Mouse (Mus musculus) R1 (cell line): Measurements from ENCODE around the gene Rgs5.

Experiments
- DNase-seq: peaks from one replicate; pipeline ENCODE4 v3.0.0-alpha.2; 2018; ENCODE audit warnings: low read depth, low spot score

The Rgs5 gene

DNA sequence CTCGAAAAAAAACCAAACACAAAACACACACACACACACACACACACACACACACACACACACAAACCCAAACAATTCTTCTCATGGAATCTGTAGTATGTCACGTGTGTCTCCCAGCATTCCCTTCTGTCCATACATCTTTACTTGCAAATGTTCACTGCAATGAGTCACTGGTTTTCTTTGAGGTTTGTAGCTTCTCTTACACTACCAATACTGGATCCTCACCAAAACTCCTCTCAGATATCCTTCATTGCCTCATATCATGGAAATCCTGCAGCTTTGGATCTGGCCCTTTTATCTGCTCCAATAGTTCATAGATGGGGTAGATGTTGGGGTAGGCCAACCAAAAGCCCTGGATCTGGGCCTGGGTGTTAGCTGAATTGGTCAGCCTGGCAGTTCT is 66.5 kb downstream of the Rgs5 start:
- DNase-seq: no peak

DNA sequence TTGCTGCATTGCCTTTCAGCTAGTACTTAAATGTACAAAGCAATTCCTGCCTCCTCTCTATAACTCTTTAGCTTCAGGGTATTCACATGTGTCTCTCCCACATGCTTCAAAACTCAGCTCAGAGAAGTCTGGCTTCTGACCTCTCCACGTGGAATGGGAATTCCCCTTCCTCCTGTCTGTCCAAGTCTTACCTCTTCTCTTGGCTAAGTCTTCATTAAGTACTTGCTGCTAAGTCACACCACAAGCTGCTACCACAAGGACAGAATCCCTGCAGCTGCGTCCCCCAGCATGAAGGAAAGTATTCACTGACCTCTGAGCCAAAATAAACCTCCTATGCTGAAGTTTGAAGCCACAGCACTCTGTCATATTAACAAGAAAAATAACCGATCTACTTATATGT is 71.0 kb downstream of the Rgs5 start:
- no peak for DNase-seq

- no peak for DNase-seq
These were observed 75.3 kb downstream of the Rgs5 start for GRCm38 (mm10) chr1:169730599-169731100.

DNA sequence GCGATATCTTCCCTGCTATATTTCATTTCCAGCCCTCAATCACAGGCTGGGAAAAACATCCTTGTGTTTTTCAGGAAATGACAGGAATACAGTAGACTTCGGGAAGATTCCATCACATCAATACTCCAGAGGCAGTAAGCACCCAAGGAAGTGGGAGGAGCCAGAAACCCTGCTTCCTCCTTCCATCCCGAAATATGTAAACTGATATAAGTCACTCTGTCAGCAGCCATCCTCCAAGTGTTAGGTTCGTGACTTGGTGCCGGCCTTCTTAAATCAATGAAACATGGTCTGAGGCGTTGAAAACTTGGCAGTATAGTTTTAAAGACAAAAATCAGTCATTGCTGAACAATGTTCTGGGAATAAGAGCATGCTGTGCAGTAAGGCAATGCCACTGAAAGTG is 80.8 kb downstream of the Rgs5 start:
- DNase-seq: no peak

- no peak for DNase-seq
These were observed 81.9 kb downstream of the Rgs5 start for GRCm38 (mm10) chr1:169737231-169737630.

DNA sequence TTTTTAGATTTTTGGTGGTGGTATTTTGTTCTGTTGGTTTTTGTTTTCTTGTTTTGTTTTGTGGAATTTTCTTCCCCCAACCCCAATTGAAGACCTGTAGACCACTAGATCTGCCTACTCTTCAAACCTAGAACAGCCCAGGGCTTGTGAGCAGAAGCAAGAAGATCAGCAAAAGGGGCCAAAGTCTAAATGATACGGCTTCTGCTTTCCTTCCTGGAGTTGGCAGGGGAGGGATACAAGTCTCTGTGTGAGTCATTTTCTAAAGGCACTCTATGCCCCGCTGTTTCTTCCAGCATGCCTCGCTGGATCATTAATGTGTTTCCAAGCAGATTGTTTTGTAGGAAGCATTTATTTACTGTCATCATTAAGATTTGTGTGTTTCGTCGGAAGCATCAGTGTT is 85.8 kb downstream of the Rgs5 start:
- no peak for DNase-seq
